Mouse (Mus musculus) heart, embryonic 11.5 days (tissue): Measurements from ENCODE around the gene Peak1. TPM values are rescaled to one million over a fixed set of nuclear protein-coding genes. Genes with fewer than 3 reads are reported as not detected.

Experiments used
- ATAC-seq: fragments of 200-750 bp; cut with Nextera tagmentation; replicated peaks from 2 replicates; pipeline ENCODE4 v1.8.0; 2017; ENCODE audit warnings: moderate library complexity; ENCODE audit not compliant: insufficient number of reproducible peaks, low FRiP score, low TSS enrichment
- H3K27ac ChIP-seq: fragments of 300-500 bp; sonication (generic); 2 replicates; pipeline ENCODE4 v1.5.1; 2014; ENCODE audit warnings: mild to moderate bottlenecking, low read depth, low read length
- H3K27me3 ChIP-seq: fragments of 300-500 bp; sonication (generic); 2 replicates; pipeline ENCODE4 v1.6.1; 2014; ENCODE audit warnings: mild to moderate bottlenecking, low read length, mixed read lengths; ENCODE audit not compliant: control insufficient read depth, insufficient read depth
- H3K36me3 ChIP-seq: fragments of 300-500 bp; sonication (generic); 2 replicates; pipeline ENCODE4 v1.6.1; 2014; ENCODE audit warnings: mild to moderate bottlenecking, low read length, moderate library complexity, mixed read lengths; ENCODE audit not compliant: control insufficient read depth, insufficient read depth
- H3K4me1 ChIP-seq: fragments of 300-500 bp; sonication (generic); 2 replicates; pipeline ENCODE4 v1.6.1; 2014; ENCODE audit warnings: low read length; ENCODE audit not compliant: control insufficient read depth, insufficient read depth
- H3K4me2 ChIP-seq: fragments of 300-500 bp; sonication (generic); 2 replicates; pipeline ENCODE4 v1.6.1; 2014; ENCODE audit warnings: mild to moderate bottlenecking, moderate library complexity
- H3K4me3 ChIP-seq: fragments of 300-500 bp; sonication (generic); 2 replicates; pipeline ENCODE4 v1.5.1; 2014; ENCODE audit warnings: low read depth, low read length
- H3K9ac ChIP-seq: fragments of 300-500 bp; sonication (generic); 2 replicates; pipeline ENCODE4 v1.6.1; 2014; ENCODE audit warnings: mild to moderate bottlenecking, low read depth, low read length, moderate library complexity
- H3K9me3 ChIP-seq: fragments of 300-500 bp; sonication (generic); replicated peaks from 2 replicates; pipeline ENCODE4 v1.6.1; 2016; ENCODE audit warnings: low read length; ENCODE audit not compliant: control insufficient read depth
- WGBS: fragments of 180-500 bp; shearing (Covaris S2); extraction: QIAGEN DNeasy Blood & Tissue Kit; methylation state at CpG from one replicate; pipeline ENCODE4 v1.1.7; 2014; ENCODE audit not compliant: insufficient replicate concordance; 5-methylcytosine and 5-hydroxymethylcytosine counted together
- polyA plus RNA-seq: library from polyadenylated mRNA; unstranded; fragments of >200 nt; fragmentation: Nextera tagmentation; extraction: Ambion mirVana; gene quantifications from 2 replicates; pipeline ENCODE4 v1.2.1, GENCODE M21; 2014

Peak1 gene
- polyA plus RNA-seq, 1 experiment from 2014 or later = 16.1 TPM

DNA sequence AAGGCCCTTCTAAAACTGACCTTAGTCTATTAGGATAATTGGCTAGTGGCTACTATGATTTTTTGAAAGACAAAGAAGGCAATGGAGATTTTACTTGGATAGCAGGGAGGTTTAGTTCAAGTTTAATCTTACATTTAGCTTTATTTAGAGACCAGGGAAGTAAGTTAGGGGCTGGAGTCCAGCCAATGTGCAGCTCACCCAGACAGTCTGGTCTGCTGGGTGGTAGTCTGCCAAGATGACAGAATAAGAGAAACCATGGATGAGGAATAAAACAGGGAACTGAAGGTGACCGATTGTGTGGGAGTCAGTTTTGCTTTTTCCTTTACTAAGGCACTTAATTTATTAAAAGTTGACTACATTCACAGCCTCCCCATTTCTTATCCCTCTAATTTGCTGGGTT is 200.5 kb downstream of the Peak1 start:
- Histone ChIP-seq H3K4me2 (no peak overlapping the region), H3K27ac (no peak overlapping the region), H3K36me3 (no peaks in the 10 kb centered on the region), H3K9me3 (no peaks in the 10 kb centered on the region), H3K27me3 (no peaks in the 10 kb centered on the region), H3K4me3 (no peak overlapping the region), H3K9ac (no peak overlapping the region), H3K4me1 (peaks cover 13% of the 10 kb centered on the region)
- ATAC-seq = no peak
- WGBS = 94% methylated on average over 1 of the region's 1 CpGs

DNA sequence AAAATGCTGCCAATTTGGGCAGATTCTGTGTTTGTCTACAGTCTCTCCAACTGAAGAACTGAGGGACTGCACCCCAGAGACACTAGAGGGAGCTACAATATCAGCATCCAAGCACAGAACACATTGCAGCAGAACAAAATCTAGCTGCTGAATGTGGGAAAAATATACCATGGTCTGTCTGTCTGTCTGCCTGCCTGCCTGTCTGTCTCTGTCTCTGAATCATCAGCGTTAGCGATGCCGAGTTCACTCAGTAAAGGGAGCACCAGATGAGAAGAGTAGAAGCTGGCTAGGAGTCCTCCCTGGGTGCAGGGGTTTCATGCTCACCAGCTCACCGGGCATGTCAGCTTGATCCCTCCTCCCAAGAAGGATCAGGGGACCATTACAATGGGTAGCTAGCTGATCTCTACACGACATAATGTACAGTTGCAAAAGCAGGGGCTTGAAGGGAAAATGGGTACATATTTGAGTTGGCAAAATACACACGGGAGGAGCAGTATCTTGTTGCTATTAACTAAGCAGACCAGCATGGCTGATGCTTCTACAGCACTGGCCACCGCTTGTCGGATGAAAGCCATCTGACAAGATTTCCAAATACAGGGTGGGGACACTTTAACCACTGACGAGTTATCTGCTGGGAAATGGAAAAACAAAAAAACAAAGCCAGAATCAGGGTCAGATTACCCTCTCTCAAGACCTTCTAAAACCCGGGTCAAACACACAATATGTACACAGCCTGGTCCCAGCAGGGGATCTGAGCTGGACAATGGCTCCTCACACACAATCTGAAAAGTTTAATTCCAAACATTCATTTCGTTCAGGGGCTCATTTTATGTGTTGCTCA is 204.2 kb downstream of the Peak1 start:
- 0 out of 2 replicates have a peak overlapping the region, but pooled peaks have one; percentile 35 for H3K4me2 ChIP-seq
- H3K27ac ChIP-seq = no peak overlapping the region
- no peak overlapping the region for H3K4me3 ChIP-seq
- H3K27me3 ChIP-seq = no peaks in the 10 kb centered on the region
- peaks cover 12% of the 10 kb centered on the region for H3K4me1 ChIP-seq
- no peak for ATAC-seq
- 37% methylated on average over 11 of the region's 11 CpGs for WGBS
- H3K9ac ChIP-seq = no peak overlapping the region
- H3K9me3 ChIP-seq = no peaks in the 10 kb centered on the region
- H3K36me3 ChIP-seq = no peaks in the 10 kb centered on the region

DNA sequence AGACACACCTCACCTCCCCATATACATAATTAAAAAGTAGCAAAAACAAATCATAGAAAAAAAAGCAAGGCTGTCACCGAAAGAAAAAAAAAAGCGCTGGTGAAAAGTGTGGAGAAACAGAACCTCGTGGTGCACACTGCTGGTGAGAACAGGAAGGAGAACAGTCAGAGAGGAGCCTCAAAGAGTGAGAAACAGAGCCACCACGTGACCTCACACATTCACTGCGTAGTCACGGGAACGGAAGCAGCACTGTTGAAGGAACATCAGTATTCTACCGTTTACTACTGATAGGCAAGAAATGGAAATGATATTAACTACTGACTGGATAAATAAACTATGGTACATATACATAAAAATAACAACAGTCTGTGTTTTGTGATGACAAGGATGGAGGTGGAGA is 209.1 kb downstream of the Peak1 start:
- peaks cover 6% of the 10 kb centered on the region; the same call in 1 of the 2 replicates for H3K36me3 ChIP-seq
- no peak overlapping the region for H3K4me2 ChIP-seq
- no peak for ATAC-seq
- no peak overlapping the region for H3K27ac ChIP-seq
- WGBS = 84% methylated on average over 8 of the region's 8 CpGs
- H3K27me3 ChIP-seq = no peaks in the 10 kb centered on the region
- no peaks in the 10 kb centered on the region for H3K9me3 ChIP-seq
- H3K4me1 ChIP-seq = peaks cover 4% of the 10 kb centered on the region
- H3K9ac ChIP-seq = no peak overlapping the region
- no peak overlapping the region for H3K4me3 ChIP-seq

DNA sequence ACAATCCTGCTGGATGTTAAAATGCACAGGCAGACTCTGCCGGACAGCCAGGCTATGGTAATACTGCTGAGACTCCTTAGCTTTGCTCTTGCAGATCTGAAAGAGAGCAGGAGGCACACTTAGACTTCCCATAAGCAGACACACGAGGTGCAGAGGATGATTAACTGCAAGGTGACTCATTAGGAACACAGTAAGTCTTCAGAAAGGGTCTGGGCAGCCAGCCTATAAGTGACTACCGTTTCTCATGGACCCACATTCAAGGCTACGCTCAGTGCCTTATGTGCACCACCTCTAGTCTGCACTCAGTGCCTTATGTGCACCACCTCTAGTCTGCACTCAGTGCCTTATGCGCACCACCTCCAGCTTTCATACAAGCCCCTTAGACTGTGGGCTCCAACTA is 210.4 kb downstream of the Peak1 start:
- no peaks in the 10 kb centered on the region for H3K9me3 ChIP-seq
- no peaks in the 10 kb centered on the region for H3K27me3 ChIP-seq
- H3K9ac ChIP-seq = no peak overlapping the region
- H3K27ac ChIP-seq = no peak overlapping the region
- H3K4me1 ChIP-seq = no peaks in the 10 kb centered on the region
- ATAC-seq = no peak
- H3K4me2 ChIP-seq = no peak overlapping the region
- H3K36me3 ChIP-seq = peaks cover 6% of the 10 kb centered on the region; the same call in 1 of the 2 replicates
- no peak overlapping the region for H3K4me3 ChIP-seq
- 85% methylated on average over 5 of the region's 5 CpGs for WGBS

DNA sequence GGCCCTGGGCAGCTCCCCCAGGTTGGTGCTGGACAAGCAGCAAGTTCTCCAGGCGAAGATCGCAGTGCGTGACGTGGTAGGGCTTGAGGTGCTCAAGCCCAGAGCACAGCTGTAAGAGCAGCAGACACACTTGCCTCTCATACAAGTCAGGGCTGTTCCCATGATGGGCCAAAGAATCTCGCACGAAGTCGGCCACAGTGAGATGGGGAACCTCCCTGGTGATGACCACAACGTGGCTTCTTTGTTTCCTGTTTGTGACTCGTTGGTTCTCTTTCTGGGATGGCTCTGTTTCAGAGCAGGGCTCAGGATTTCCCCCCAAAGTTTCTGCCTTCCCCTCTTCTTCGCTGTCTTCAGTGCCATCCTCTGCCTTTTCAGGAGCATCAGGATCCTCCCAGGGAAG is 210.8 kb downstream of the Peak1 start:
- Histone ChIP-seq H3K27ac (no peak overlapping the region), H3K9me3 (no peaks in the 10 kb centered on the region), H3K4me2 (no peak overlapping the region), H3K36me3 (peaks cover 6% of the 10 kb centered on the region; the same call in 1 of the 2 replicates), H3K4me3 (no peak overlapping the region), H3K9ac (no peak overlapping the region), H3K27me3 (no peaks in the 10 kb centered on the region), H3K4me1 (no peaks in the 10 kb centered on the region)
- 79% methylated on average over 10 of the region's 10 CpGs for WGBS
- no peak for ATAC-seq

DNA sequence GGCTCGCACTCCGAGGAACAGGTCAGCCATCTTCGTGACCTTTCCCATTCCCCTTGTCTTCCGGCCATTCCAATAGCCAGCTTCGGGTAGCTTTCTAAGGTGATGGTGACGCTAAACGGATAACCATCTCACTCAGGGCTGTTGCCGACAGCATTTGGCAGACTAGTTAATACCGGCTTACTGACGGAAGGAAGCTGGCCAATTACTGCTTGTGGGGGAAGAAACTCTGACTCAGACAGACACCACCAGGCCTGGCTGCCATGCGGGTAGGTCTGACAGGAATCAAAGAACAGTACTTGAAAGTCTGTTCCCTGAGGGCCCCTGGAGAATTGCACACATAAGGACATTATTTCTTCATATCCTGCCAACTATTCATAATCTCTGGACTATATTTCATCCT is 212.5 kb downstream of the Peak1 start:
- Histone ChIP-seq H3K9ac (no peak overlapping the region), H3K27ac (no peak overlapping the region), H3K27me3 (no peaks in the 10 kb centered on the region), H3K4me3 (no peak overlapping the region), H3K36me3 (peaks cover 6% of the 10 kb centered on the region; the same call in 1 of the 2 replicates), H3K4me1 (no peaks in the 10 kb centered on the region), H3K4me2 (no peak overlapping the region), H3K9me3 (no peaks in the 10 kb centered on the region)
- WGBS = 72% methylated on average over 11 of the region's 11 CpGs
- no peak for ATAC-seq

DNA sequence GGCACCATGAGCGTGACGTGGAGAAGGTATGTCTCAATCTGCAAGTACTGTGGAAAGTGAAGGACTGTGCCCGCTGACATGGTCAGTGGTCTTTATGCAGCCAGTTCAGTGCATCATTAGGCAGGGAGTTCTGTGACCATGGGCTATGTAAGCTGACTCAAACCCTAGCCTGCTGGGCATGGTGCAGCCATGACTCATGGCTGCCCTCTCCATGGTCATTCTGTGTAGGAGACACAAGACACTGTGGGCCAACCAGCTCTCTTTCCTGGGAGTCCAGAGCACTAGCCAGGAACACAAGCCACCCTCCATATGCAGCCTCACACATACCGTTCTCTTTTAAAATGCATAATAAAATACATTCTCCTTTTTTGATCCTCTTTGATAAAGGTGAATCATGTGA is 213.6 kb downstream of the Peak1 start:
- no peak overlapping the region for H3K4me3 ChIP-seq
- H3K4me2 ChIP-seq = no peak overlapping the region
- H3K27me3 ChIP-seq = no peaks in the 10 kb centered on the region
- no peaks in the 10 kb centered on the region for H3K9me3 ChIP-seq
- H3K4me1 ChIP-seq = no peaks in the 10 kb centered on the region
- no peak for ATAC-seq
- 93% methylated on average over 4 of the region's 4 CpGs for WGBS
- H3K27ac ChIP-seq = no peak overlapping the region
- peaks cover 6% of the 10 kb centered on the region; the same call in 1 of the 2 replicates for H3K36me3 ChIP-seq
- no peak overlapping the region for H3K9ac ChIP-seq

DNA sequence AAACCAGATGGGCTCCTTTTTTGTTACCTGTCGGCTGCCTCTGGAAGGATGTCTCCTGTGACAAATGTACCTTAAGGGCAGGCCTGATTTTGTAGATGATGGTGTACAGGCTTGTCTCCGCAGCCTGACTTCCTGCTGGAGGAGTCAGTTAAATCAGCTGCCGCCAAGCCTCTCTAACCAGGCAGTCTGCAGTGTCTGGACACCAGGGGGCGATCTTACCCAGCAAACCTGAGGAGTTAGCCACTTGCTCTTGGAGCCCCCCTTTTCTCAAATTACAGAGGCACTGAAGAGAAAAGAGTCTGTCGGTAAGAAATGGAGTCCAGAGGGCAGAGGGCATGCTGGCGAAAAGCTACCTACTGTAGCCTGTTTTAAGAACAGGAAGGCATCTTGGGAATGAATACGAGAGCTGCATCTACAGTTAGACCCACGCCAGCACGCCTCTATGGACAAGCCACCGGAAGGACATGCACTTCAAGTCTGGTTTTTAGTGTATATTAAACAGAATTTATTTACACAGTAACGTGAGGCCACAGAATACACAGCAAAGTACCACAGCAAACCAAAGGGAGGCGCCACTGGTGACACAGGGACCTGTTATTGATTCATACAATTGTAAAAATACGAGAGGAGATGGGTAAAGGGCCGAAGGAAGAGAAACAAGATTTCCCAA is 217.1 kb downstream of the Peak1 start:
- Histone ChIP-seq H3K9me3 (no peaks in the 10 kb centered on the region), H3K9ac (no peak overlapping the region; the same call in 1 of the 2 replicates), H3K4me3 (no peak overlapping the region), H3K4me2 (no peak overlapping the region), H3K27ac (no peak overlapping the region), H3K27me3 (no peaks in the 10 kb centered on the region), H3K36me3 (0 out of 2 replicates have a peak, but pooled peaks cover 2% of the 10 kb centered on the region), H3K4me1 (no peaks in the 10 kb centered on the region)
- WGBS = 40% methylated on average over 14 of the region's 14 CpGs
- no peak for ATAC-seq
